Mouse (Mus musculus): ENCODE results near the gene Olfr1225.
"Not testable (repeated sequence)": the region's sequence is repeated elsewhere in the genome, so short reads cannot be mapped to it uniquely, and the experiment has no call there.

Olfr1225 gene
- long read RNA-seq, experiment 1: 0 reads
- long read RNA-seq, experiment 2: 0 reads

GRCm38 (mm10) chr2:89174569-89174968, at the start of gene Olfr1225:
Gene Olfr1225, minus strand, starts transcription at chr2:89174669.
- intact Hi-C loops (cut with DNase I): no loop called here

- intact Hi-C loops (cut with DNase I): no loop called here
These were observed 25.5 kb upstream of the Olfr1225 start, which contains the start of gene Olfr1226 for GRCm38 (mm10) chr2:89199948-89200347. Gene Olfr1226, minus strand, starts transcription at chr2:89200048.

DNA sequence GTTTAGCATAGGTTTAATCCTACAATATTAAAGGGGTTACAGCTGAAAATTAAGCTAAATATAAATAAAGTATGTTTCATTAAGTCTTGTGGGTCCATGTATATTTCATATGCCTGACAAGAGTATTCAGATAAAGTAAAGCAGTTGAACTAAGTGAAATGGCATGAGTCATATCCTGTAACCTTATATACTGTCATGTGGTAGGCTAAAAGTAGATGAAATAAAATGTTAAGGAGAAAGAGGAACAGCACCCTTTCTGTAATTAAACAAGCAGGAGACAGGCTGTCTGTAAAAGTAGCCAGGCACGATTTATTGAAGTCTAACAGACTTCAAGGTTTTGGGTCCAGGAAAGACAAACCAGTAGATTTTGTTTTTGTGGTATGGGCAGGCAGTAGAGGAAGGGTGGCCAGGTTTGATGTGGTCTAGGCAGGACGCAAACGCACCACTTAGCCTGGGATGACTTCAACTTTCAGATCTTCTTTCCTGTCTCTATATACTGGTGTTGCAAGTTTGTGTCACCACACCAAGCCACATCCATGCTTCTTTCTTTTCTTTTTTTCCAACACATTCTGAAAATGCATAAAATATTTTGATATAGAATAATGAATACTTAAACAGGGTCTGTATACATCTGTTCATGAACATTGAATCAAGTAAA, 22.0 kb upstream of the Olfr1225 start:
- intact Hi-C loops (cut with DNase I): no loop called here

GRCm38 (mm10) chr2:89164711-89165110, 9.8 kb downstream of the Olfr1225 start:
- intact Hi-C loops (cut with DNase I): not testable (repeated sequence)

GRCm38 (mm10) chr2:89163991-89164390, 10.5 kb downstream of the Olfr1225 start, which contains the start of gene Olfr1224-ps1:
Gene Olfr1224-ps1, minus strand, starts transcription at chr2:89164091.
- intact Hi-C loops (cut with DNase I): not testable (repeated sequence)

DNA sequence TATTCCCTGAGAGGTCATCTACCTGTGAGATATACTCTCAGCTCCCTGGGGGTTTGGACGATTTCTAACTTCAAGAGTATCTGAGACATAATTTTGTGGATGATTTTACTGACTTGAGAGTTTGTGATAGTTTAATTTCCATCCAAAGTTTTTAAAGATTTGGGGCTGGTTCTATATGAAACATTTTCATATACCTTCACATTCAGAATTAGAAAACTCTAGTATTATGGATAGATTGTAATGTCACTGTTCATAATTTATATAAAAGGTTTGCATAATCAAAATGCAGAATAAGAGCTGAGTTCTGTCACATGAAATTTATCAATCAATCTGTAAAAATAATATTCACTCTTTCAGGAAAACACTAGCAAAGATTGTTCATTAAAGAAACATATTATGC, 23.0 kb downstream of the Olfr1225 start, which contains the start of gene Olfr1223:
Gene Olfr1223, minus strand, starts transcription at position 101 of the 400 bp plus-strand sequence.
- intact Hi-C loops (cut with DNase I): no loop called here

- intact Hi-C loops (cut with DNase I): no loop called here
These were observed 41.5 kb downstream of the Olfr1225 start, which contains the start of gene Olfr1222 for GRCm38 (mm10) chr2:89132954-89133353. Gene Olfr1222, minus strand, starts transcription at chr2:89133054.
